Mouse (Mus musculus) left cerebral cortex, postnatal 36 days (tissue): ENCODE data around the gene Lonp1. TPM values are rescaled to one million over a fixed set of nuclear protein-coding genes. Genes with fewer than 3 reads are reported as not detected.
"Not testable (repeated sequence)": the region's sequence is repeated elsewhere in the genome, so short reads cannot be mapped to it uniquely, and the experiment has no call there.

ENCODE experiments used
- DNase-seq, 2 experiments: peaks; one replicate each; pipeline ENCODE4 v3.0.0; 2021 to 2022; ENCODE audit warnings: low spot score in 2 of 2, mixed read lengths in 1 of 2
- intact Hi-C: fragments of 180-260 bp; cut with DNase I; formaldehyde crosslinking; loops from one replicate; pipeline ENCODE4 v1.15.1; 2025
- total RNA-seq, 2 experiments: library from RNA; stranded (reverse); gene quantifications; 2 replicates each; pipeline ENCODE4 v1.2.3; 2021

Lonp1 gene
- 10 to 100 TPM; 62.7 to 64.1 TPM for total RNA-seq

DNA sequence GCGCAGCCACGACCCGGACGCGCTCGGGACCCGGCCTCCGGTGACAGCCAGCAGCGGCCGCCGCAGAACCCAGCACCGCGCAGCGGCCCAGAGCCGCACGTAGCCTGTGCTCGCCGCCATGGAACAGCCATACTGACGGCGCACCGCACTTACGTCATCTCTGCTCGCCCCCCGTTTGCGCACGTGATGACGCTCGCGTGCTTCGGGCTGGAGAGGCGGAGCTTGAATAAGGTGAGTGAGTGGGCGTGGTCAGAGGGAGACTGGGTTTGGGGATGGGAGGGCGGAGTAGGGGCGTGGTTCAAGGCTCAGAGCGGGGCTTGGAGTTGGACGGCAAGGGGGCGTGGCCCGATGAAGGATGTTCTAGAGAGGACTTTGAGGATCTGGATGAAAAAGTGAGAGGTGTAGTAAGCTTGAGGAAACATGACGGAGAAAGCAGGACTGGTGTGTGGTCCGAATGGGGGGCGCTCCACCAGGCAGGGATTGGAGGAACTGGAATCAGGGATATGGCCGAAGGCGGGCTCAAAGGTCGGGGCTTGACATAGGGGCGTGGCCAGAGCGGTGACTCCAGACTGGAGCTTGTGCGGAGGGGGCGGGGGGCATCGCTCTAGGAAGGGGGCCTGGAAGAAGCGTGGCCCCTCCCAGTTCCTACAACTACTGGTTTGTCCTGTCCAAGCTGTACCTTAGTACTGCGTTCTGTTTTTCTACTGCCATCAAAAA lies at the start of gene Lonp1:
Gene Lonp1 (minus strand): TSS at position 134 of the 717 bp plus-strand sequence.
- intact Hi-C loops, result loop anchor here (2.0 to 5.0 kb wide), 2 partner anchors 14 to 40 kb away; partner anchors contain the start of gene Rpl36
- peak; percentile 96 for DNase-seq

- intact Hi-C loops, result loop anchor here (2.0 to 5.0 kb wide), 2 partner anchors 88 to 89 kb away; partner anchors contain the start of genes Dus3l, Safb and Safb2
Observed at GRCm38 (mm10) chr17:56673647-56674416, 47.1 kb upstream of the Lonp1 start.

GRCm38 (mm10) chr17:56672941-56673646 lies 46.4 kb upstream of the Lonp1 start, which contains the start of gene Ranbp3:
Gene Ranbp3, plus strand, starts transcription at chr17:56673294.
- intact Hi-C loops, result loop anchor here (2.0 to 5.0 kb wide), 2 partner anchors 88 to 89 kb away; partner anchors contain the start of genes Dus3l, Safb and Safb2
- DNase-seq, result peak; percentile 99 to 100

More at GRCm38 (mm10) chr17:56673647-56674416, 47.1 kb upstream of the Lonp1 start:
- no peak for DNase-seq

- no peak for DNase-seq
Observed at GRCm38 (mm10) chr17:56669766-56670165, 43.1 kb upstream of the Lonp1 start.

DNA sequence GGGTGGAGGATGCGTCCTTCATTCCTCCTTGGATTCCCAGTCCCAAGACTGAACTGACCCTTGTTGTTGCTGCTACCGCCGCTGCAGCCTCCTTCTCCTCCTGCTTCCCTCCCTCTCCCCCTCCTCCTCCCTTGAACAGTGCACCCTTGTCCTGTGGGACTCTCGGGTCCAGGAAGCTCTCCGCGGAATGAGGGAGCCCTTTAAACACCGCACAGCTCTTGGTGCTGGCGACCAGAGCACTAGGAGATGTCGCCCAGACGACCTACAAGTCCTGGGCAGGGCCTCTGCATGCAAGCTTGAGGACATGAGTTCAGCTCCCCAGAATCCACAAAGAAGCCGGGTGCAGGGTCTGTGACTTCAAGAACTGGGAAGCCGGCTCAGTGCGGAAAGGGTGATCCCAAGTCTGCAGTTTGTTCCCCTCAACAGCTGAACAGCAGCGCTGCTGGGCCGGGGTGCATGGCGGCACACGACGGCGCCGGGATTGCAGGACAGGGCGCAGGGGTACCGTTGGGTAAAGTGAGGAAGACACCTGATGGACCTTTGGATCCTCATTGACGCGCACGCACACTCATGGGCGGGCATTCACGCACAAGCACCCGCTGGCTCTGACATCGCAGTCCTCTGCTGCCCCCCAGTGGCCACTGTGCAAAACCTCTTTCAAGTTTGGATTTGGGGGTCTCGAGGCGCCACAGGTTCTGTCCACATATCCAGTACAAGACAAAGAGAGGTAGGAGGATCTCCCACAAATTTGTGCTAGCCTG lies 41.9 kb upstream of the Lonp1 start:
- intact Hi-C loops, result loop anchor here (2.0 to 5.0 kb wide), 2 partner anchors 41 to 56 kb away; partner anchors contain the start of genes Catsperd, Lonp1 and Rpl36
- peak; percentile 77 to 82 for DNase-seq

More at GRCm38 (mm10) chr17:56669766-56670165, 43.1 kb upstream of the Lonp1 start:
- intact Hi-C loops, result loop anchor here (2.0 to 5.0 kb wide), 3 partner anchors 42 to 93 kb away; partner anchors contain the start of genes Catsperd, Dus3l, Lonp1 and Rpl36

GRCm38 (mm10) chr17:56667591-56667990 lies 40.9 kb upstream of the Lonp1 start:
- intact Hi-C loops, result loop anchor here (5.0 kb wide), 1 partner anchor 40 kb away; the partner anchor contains the start of genes Catsperd and Lonp1
- DNase-seq, result no peak

DNA sequence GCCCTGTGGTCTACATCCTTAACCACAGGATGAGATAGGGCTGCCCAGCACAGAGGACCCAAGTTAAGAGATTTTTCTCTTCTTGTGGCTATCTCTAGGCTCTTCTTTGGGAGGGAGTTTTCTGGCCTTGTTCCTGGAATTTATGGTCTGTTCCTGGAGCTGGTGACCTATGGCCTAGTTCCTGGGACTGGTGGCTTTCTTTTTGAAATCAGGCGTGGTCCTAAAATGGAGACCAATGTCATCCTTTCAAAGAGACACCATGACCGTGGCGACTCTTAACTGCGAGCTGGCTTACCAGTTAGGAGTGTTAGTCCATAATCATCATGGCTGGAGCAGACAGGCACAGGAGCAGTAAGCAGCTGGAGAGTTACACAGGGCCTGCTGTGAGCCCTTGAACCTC lies 39.7 kb upstream of the Lonp1 start:
- no peak for DNase-seq
- intact Hi-C loops, result loop anchor here (5.0 kb wide), 1 partner anchor 39 kb away; the partner anchor contains the start of genes Catsperd and Lonp1

DNA sequence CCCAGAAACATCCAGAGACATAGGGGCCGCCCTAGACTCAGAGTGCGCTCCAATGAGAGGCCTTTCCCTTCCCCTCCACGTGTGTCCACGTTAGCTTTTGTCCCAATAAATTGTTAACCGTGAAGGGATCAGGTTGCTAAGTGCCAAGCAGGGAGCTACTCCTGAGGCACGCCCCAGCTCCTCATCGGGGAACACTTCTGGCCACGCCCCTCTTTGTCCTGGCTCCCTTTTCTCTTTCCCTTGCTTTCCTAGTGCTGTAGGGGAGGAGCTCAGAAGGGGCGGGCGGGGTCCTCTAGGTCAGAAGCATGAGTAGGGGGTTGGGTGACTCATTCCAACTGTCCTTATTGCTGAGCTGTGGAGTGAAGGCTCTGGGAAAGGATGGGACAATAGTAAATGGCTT lies 37.6 kb upstream of the Lonp1 start:
- intact Hi-C loops, result no loop called here
- no peak for DNase-seq

GRCm38 (mm10) chr17:56663659-56664058 lies 37.0 kb upstream of the Lonp1 start:
- DNase-seq, result no peak
- intact Hi-C loops, result no loop called here

DNA sequence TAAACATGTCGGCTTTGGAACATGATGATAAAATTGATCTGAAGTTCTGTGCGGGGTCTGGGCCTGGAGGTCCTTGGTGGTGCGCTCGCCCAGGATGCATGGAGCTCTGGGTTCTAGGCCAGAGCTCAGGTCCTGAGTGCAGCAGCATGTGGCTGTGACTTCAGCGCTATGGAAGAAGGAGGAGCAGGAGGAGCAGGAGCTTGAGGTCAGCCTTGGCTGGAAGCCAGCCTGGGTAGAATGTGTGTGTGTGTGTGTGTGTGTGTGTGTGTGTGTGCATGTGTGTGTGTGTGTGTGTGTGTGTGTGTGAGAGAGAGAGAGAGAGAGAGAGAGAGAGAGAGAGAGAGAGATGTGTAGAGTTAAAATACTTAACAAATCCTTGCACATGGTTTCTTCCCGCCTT lies 29.5 kb upstream of the Lonp1 start:
- intact Hi-C loops, result no loop called here
- no peak for DNase-seq

DNA sequence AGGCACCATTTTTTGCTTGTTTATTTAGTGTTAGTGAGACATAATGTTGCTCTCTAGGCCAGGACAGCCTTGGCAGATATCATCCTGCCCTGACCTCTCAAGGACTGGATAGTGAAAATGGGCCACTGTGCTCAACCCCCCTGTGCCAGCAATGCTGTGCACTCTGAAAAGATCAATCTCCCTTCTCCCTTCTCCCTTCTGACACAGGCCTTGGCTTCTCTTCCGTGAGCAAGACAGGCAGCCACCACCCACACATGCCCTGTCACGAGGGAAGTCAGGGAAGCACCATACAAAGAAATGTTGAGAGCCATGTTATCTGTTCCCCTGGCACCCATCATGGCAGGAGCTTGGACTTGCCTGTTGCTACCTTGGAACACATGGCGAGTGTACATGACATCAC lies 28.6 kb upstream of the Lonp1 start:
- DNase-seq, result no peak
- intact Hi-C loops, result no loop called here

DNA sequence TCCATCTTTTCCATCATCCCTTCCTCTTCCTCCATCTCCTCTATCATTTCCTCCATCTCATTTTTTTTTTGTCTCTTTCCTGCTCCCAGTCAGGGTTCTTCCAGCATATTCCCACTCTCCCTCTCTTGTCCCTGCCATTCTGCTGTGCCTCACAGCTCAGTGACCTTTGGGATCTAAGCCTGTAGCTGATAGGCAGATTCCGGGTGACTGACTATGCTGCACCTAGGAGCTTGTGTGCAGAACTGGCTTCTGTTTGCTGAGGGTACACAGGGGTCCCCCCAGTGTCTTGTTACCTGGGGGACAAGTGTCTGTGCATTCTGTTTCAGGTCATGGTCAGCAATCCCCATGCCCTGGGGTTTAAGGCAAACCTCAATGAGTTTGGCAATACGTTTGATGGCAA lies 28.1 kb upstream of the Lonp1 start:
- no peak for DNase-seq
- intact Hi-C loops, result no loop called here

DNA sequence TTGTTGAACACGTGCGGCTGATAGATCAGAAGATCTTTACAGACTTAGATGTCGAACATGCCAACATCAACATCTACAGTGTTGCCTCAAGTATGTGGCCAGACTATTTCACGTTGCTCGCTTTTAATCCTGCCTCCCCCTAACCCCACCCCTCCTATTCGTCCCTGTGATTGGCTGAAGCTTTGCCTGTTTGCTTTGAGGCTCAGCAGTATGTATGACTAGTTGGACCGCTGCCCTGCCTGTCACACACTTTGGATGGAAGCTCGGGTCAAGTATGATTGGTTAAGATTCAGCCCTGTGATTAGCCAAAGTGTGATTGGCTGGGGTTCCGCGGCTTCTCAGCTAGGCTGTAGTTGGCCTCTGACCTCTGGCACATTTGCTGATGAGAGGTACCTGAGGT lies 25.1 kb upstream of the Lonp1 start:
- no peak for DNase-seq
- intact Hi-C loops, result no loop called here

- intact Hi-C loops, result no loop called here
- DNase-seq, result no peak
Observed at GRCm38 (mm10) chr17:56647546-56647945, 20.9 kb upstream of the Lonp1 start.

DNA sequence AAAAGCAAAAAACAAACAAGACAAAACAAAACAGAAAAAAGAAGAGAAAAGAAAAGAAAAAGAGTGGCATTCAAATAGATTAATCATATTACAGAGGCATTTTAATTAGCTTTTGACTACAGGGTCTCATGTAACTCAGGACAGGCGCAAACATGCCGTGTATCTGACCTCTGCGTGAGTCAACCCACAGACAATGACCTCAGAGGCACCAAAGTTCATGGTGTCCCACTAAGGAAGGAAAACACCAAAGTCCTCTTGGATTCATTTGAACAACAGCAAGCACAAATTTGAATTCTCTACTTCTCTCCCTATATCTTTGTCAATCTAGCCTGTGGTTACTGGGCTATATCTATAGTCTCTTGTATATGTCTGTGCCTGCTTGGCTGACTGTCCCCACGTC lies 16.6 kb upstream of the Lonp1 start:
- intact Hi-C loops, result no loop called here
- DNase-seq, result no peak

GRCm38 (mm10) chr17:56634023-56634422 lies 7.3 kb upstream of the Lonp1 start:
- no peak for DNase-seq
- intact Hi-C loops, result no loop called here

DNA sequence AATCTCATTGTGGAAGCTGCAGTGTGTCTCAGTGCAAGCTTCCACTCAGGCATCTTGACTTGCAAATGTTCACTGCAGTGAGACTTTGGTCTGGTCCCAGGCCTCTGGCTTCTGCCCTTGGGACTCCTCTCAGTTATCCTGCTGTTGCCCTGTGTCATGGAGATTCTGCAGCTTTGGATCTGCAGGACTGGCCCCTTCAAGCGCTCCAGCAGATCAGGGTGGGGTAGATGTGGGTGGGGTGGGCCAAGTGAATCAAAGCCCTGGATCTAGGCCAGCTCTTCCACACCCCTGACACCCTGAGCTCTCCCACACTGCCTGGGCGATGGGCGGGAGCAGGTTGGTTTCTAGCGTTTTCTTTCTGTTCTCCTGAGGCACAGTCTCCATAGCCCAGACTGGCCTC lies 5.1 kb upstream of the Lonp1 start:
- intact Hi-C loops, result no loop called here
- no peak for DNase-seq

DNA sequence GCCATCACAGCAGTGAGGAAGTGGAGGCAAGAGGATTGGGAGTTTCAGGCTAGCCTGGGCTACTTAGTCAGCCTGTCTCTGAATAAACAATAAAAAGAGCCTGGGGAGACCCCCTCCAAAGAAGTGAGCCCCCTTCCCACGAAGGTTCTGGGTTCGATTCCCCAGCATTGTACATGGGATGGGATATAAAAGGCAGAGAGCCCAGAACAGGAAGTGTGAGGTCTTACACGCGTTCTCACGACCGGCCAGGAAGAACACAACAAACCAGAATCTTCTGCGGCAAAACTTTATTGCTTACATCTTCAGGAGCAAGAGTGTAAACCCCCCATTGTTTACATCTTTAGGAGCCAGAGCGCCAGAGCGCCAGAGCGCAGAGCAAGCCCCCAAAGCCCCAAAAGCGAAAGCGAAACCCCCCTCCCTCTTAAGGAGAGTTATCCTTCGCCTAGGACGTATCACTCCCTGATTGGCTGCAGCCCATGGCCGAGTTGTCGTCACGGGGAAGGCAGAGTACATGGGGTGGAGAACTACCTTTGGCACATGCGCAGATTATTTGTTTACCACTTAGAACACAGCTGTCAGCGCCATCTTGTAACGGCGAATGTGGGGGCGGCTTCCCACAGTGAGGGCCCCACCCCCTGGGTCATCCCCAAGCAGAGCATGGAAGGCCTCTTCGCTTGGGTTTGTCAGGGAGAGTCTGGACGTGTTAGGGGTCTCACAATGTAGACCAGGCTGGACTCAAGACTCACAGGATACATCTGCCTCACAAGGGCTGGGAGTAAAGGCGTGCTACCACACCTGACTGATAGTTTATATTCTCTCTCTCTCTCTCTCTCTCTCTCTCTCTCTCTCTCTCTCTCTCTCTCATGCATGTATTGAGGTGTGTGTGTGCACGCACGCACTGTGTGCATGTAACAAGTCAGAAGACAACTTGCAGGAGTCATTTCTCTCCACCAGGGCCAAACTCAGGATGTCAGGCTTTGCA lies 3.4 kb upstream of the Lonp1 start:
- intact Hi-C loops, result loop anchor here (5.0 kb wide), 1 partner anchor 37 kb away; no protein-coding TSS in a partner anchor
- not testable (repeated sequence) for DNase-seq
